Mouse (Mus musculus): ENCODE measurements around the gene Lmf1.

DNA sequence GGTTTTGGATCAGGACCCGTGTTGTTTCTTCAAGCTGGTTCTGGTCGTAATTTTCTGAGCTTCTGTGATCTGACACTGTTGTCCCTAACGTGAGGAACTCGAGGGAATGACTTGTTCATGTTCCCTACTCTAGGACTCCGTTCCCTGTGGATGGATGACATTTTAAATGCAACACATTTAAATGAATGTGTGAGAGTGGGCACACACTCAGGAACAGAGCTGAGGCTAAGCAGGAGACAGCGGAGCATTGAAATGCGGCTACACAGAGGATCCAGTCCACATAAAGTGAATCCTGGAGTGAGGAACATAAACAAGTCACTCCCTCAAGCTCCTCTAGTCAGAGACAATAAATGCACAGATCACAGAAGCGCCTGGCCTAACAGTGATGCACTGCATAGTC is 73.4 kb downstream of the Lmf1 start:
- no peak for TF ChIP-seq POLR2A (IDR thresholded peaks at IDR 0.05; ENCODE audit: insufficient read length, low read depth)
- no peak for TF ChIP-seq MAX (IDR thresholded peaks at IDR 0.05; ENCODE audit: low read depth)
- no peak for TF ChIP-seq TCF3 (IDR thresholded peaks at IDR 0.05; ENCODE audit: insufficient read length, low read depth)
- TF ChIP-seq E2F4 (IDR thresholded peaks at IDR 0.05; ENCODE audit: insufficient read depth): no peak
- TF ChIP-seq MYOG (IDR thresholded peaks at IDR 0.05; ENCODE audit: control insufficient read depth in 1 of 3, insufficient read depth in 1 of 3, insufficient read length in 2 of 3, low read depth in 2 of 3): no peak
- TF ChIP-seq POLR2AphosphoS2 (IDR thresholded peaks at IDR 0.05; ENCODE audit: insufficient read length, low read depth): no peak
- TF ChIP-seq TCF12 (IDR thresholded peaks at IDR 0.05; ENCODE audit: insufficient read depth, poor library complexity, severe bottlenecking): no peak
